Mouse (Mus musculus) megakaryocyte, embryonic 14.5 days (primary cell): ENCODE data around the gene Piga. TPM values are rescaled to one million over a fixed set of nuclear protein-coding genes. Genes with fewer than 3 reads are reported as not detected.

Source experiments
- H3K27me3 ChIP-seq: replicated peaks from 2 replicates; pipeline ENCODE3; 2012; ENCODE audit warnings: inconsistent platforms
- H3K36me3 ChIP-seq: replicated peaks from 2 replicates; pipeline ENCODE3; 2012; ENCODE audit warnings: low read length, inconsistent platforms, mixed read lengths
- H3K4me1 ChIP-seq: 2 replicates; pipeline ENCODE4 v1.6.1; 2012; ENCODE audit warnings: inconsistent platforms
- H3K4me3 ChIP-seq: replicated peaks from 2 replicates; pipeline ENCODE3; 2012; ENCODE audit warnings: moderate library complexity, mild to moderate bottlenecking, inconsistent platforms
- H3K9me3 ChIP-seq: 2 replicates; pipeline ENCODE4 v1.6.1; 2012; ENCODE audit warnings: inconsistent platforms
- FLI1 ChIP-seq: IDR thresholded peaks from 2 replicates; pipeline ENCODE4 v1.6.1; 2012; ENCODE audit warnings: low read length, inconsistent platforms, mixed read lengths
- GATA1 ChIP-seq: IDR thresholded peaks from 3 replicates; pipeline ENCODE4 v1.6.1; 2012; ENCODE audit warnings: mixed read lengths, low read length, inconsistent platforms, borderline replicate concordance
- polyA plus RNA-seq: library from polyadenylated mRNA; stranded (reverse); fragments of >175 nt; gene quantifications from 2 replicates; pipeline ENCODE4 v1.2.3, GENCODE M21; 2012; ENCODE audit warnings: low replicate concordance; ENCODE audit not compliant: insufficient read depth

The Piga gene
- polyA plus RNA-seq, 1 experiment: 0.36 TPM

DNA sequence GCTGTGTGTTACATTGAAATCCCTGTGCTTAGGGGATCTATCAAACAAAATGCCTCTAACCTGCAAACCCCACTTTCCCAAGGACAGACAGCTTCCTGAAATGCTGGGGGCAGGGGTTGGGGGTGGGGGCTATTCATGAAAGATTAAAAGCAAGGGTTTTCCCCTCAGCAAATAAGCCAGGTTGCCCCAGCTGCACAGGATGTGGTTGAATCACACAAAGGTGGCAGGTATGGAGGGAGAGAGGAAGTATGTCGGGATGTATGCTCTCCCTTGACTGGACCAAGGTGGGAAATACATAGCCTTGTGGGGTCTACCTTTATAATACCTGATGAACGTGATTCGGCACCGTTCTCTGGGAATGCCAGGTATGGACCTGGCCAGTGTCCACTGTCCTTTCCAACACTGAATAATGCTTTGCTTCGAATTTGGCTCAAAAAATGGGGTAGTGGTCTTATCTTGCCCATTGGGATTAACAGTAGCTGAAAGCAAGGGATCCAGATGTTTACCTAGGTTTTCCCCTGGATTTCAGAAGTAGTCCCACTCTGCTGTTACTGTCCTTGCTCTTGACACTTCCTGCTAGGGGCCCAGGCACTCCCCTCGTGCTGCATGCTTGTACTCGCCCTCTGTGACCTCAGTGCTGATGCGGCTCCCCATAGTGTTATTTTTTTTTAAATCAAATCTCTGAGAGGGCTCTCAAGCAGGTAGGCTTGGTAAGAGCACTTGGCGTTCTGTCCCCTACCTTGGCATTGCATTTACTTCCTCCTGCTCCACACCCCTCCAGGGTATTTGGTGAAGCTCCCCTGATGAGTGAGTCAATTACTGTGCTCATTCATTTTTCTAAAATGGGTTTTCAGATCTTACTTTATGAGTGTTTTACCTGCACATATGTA lies 13.2 kb upstream of the Piga start:
- TF ChIP-seq GATA1 (no peak), FLI1 (no peak)
- H3K27me3 ChIP-seq: peaks cover 5% of the 10 kb centered on the region

DNA sequence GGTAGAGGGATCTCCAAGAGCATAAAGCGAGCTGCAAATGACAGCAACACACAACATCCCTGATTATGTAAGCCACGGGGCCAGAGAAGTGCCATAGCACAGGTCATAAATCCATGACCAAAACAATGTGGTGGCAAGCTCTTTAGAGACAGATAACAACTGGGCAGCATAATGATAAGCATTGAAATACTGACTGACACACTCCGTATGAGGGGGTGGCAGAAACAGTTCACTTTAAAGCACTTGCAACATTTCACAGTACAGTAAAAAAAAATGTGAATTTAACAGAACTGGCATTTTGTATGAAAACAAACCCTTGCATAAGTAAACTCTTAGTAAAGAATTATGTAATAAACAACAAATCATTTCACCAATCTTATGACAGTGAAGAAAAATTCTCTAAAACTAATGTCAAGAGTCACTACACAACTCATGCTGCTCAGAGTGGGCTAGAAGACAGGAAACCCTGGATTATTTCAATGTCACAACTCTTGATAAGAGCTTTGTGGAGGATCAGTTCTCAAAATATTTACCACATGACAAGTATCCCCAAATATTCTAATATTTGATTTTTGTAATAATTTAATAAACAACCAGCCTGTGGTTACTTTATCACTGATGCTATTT lies 11.2 kb upstream of the Piga start:
- H3K4me3 ChIP-seq: no peak overlapping the region
- no peaks in the 10 kb centered on the region for H3K9me3 ChIP-seq
- peaks cover 7% of the 10 kb centered on the region for H3K27me3 ChIP-seq
- H3K4me1 ChIP-seq: no peaks in the 10 kb centered on the region
- H3K36me3 ChIP-seq: no peaks in the 10 kb centered on the region
- no peak for TF ChIP-seq FLI1

More for the DNA sequence above, 13.2 kb upstream of the Piga start:
- Histone ChIP-seq H3K36me3 (no peaks in the 10 kb centered on the region), H3K4me1 (no peaks in the 10 kb centered on the region), H3K9me3 (no peaks in the 10 kb centered on the region), H3K4me3 (no peak overlapping the region)

DNA sequence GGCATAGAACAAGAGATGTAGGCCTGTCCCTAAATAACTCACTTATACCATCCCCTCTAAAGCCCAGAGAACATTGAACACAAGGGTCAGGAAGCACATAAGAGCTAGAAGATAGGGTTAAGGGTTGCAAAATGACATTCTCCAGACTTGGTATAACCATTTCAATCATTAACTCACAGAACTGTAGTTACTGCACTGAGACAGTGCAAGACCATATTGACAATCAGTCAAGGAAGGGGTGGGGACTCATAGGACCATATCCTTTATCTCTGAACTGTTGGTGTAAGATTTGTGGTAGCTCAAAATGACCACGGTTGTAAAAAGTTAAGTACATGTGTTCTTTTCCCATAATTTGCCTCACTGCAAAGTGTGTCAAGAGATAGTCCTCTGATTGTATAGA lies 9.0 kb upstream of the Piga start:
- Histone ChIP-seq H3K4me1 (no peaks in the 10 kb centered on the region), H3K27me3 (peaks cover 9% of the 10 kb centered on the region), H3K36me3 (no peaks in the 10 kb centered on the region), H3K4me3 (no peak overlapping the region), H3K9me3 (no peaks in the 10 kb centered on the region)
- TF ChIP-seq FLI1 (no peak), GATA1 (no peak)

DNA sequence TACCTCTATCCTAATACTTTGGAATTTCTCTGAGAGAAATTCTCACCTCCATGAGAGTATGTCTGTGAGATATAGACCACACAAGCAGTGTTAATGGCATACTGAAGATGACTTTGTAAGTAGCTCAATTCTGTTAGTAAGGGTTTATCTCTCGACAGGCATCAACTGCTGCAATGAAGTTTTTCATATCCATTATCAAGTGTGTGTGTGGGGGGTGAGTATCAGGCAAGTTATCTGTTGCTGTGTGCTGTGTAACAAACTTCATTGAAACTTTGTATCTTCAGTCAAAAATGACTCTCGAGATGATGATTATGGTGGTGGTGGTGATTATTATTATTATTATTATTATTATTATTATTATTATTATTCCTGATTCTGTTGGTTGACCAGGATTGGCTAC lies 2.8 kb upstream of the Piga start:
- Histone ChIP-seq H3K4me3 (no peak overlapping the region), H3K4me1 (peaks cover 10% of the 10 kb centered on the region), H3K9me3 (no peaks in the 10 kb centered on the region), H3K27me3 (peaks cover 6% of the 10 kb centered on the region), H3K36me3 (no peaks in the 10 kb centered on the region)
- TF ChIP-seq GATA1: no peak
- TF ChIP-seq FLI1: no peak

DNA sequence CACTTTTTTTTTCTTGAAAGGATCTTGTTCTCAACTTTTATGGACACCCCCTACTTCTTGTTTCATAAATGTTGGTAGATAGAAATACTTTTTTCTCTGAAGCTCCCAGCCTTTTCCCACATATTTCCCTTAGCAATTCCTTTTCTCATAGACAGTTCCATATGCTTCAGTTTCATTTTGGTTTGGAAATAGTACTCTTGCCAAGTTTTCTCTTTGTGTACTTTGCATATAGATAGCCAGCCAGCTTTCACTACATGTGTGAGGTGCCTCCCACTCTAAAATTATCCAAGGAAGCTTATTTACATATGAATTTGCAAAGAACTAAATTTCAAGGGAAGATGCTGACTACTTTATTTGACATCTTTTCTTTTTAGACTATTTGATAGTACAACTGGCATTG lies 1.6 kb upstream of the Piga start:
- TF ChIP-seq GATA1: no peak
- no peak for TF ChIP-seq FLI1
- Histone ChIP-seq H3K4me3 (no peak overlapping the region), H3K36me3 (peaks cover 7% of the 10 kb centered on the region), H3K9me3 (no peaks in the 10 kb centered on the region), H3K4me1 (peaks cover 12% of the 10 kb centered on the region), H3K27me3 (peaks cover 4% of the 10 kb centered on the region)

DNA sequence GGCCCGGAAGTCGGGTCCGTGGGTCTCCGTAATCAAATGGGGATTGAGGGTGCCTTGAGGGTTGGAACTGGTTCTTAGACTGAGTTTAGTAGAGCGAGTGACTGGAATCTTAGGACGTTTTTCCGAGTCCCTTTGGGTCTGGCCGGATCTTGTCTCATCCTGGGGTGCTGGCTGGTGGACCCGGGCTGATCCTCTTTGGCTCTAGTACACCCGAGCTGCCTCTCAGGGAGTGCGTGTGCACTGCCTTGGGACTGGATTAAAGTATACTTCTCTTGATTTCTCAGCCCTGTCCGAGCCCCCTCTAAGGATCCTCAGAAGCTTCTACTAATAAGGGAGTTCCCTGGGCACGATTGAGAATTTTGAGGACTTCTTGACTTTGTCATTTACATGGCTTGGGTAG lies 368 bp downstream of the Piga start:
- Histone ChIP-seq H3K4me3 (peak overlapping the region; percentile 94), H3K36me3 (peaks cover 20% of the 10 kb centered on the region), H3K4me1 (peaks cover 22% of the 10 kb centered on the region), H3K27me3 (peaks cover 2% of the 10 kb centered on the region), H3K9me3 (no peaks in the 10 kb centered on the region)
- no peak for TF ChIP-seq FLI1
- TF ChIP-seq GATA1: no peak

DNA sequence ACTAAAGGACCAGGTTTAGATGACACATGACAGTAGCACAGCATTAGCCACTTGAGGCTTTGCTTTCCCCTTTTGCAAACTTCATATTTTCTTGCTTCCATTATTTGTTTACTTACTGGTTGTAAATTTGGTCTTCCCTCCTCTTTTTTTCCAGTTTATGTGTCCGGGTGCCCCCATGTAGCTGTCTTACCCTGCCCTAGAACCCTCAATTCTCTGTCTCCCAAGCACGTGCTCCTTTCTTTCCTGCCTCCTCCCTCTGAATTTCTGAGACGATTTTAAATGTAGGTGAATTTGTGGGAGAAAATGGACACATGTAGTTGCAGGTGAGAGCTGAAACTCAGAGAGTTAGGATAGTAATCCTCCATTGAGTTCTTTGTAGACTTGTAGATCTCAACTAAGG lies 931 bp downstream of the Piga start:
- Histone ChIP-seq H3K4me1 (peaks cover 27% of the 10 kb centered on the region), H3K9me3 (no peaks in the 10 kb centered on the region)
- no peak for TF ChIP-seq GATA1
- TF ChIP-seq FLI1: no peak

DNA sequence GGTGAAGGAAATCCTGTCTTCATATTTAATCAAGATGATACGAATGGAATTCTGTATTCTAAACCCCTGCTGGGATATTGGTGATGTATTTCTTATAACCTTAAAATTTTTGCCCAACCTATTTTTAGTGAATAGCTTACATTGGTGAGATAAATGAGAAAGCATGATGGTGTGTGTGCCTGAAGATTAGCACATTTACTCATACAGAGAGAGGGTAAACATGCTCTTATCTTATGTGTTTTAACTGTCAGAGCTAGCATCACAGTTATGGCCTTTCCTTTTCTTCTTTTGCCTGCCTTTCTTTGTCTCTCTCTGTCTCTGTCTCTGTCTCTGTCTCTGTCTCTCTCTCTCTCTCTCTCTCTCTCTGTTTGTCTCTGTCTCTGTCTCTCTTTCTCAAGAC lies 5.2 kb downstream of the Piga start:
- H3K4me1 ChIP-seq: peaks cover 40% of the 10 kb centered on the region
- no peaks in the 10 kb centered on the region for H3K27me3 ChIP-seq
- H3K4me3 ChIP-seq: no peak overlapping the region
- H3K9me3 ChIP-seq: no peaks in the 10 kb centered on the region
- H3K36me3 ChIP-seq: peaks cover 47% of the 10 kb centered on the region
- TF ChIP-seq GATA1 (no peak), FLI1 (no peak)

More for the DNA sequence above, 931 bp downstream of the Piga start:
- Histone ChIP-seq H3K36me3 (peaks cover 23% of the 10 kb centered on the region), H3K4me3 (peak overlapping the region; percentile 94), H3K27me3 (peaks cover 2% of the 10 kb centered on the region)

DNA sequence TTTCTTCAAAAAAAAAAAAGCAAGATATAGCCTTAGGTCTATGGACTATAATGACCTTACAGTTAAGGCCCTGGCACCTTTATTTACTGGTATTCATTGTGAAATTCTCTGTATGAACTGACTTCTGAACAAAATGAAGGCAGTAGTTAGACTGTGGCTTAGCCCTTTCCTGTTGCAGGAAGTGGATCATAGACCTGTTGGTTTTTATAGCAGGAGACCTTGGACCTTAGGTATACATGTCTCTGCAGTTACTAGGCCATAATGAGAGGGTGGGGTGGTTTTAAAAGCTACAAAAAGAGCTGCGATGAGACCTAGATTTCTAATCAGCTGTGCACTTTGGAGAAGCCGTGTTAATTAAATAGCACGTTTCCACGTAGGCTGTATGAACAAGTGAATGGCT lies 7.7 kb downstream of the Piga start:
- Histone ChIP-seq H3K4me1 (peaks cover 47% of the 10 kb centered on the region), H3K9me3 (no peaks in the 10 kb centered on the region), H3K36me3 (peaks cover 65% of the 10 kb centered on the region), H3K27me3 (no peaks in the 10 kb centered on the region), H3K4me3 (no peak overlapping the region)
- TF ChIP-seq GATA1: no peak
- TF ChIP-seq FLI1: no peak

DNA sequence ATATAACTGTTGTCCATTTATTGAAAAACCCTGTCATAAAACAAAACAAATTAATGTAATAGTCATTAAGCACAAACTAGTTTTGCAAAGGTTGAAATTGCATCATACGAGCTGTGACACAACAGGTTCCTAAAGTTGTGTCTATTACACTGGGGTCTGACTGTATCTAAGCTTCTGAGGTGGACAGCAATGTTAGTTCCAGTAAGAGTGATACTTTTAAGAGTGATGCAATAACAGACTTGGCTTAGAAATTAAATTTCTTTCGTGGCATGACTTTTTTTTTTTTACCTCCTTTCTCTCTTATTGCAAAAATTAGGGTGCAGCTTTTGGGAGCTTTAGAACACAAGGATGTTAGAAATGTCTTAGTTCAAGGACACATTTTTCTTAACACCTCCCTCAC lies 8.6 kb downstream of the Piga start:
- H3K4me1 ChIP-seq: peaks cover 53% of the 10 kb centered on the region
- H3K4me3 ChIP-seq: no peak overlapping the region
- no peaks in the 10 kb centered on the region for H3K27me3 ChIP-seq
- TF ChIP-seq FLI1: no peak
- H3K36me3 ChIP-seq: peaks cover 58% of the 10 kb centered on the region
- no peaks in the 10 kb centered on the region for H3K9me3 ChIP-seq
